ENCODE assay signal across 9 mouse cellular contexts in genomic region chr7:143408615-143409021, GRCm38 (mm10). TPM values are rescaled to one million over a fixed set of nuclear protein-coding genes. Genes with fewer than 3 reads are reported as not detected.
DNase-seq lines count a peak whose midpoint lies in the region; ATAC-seq and TF ChIP-seq lines count a peak whose summit lies in the region.
"Had no signal": no experiment of that assay in that cellular context is flagged by ENCODE, and none has a peak within 500 bp of the region (broad histone marks: within the 10 kb centered on the region; RNA-seq: fewer than 3 reads in every experiment).

No protein-coding gene starts in this region.

- no peak overlapping the region for H3K27ac ChIP-seq in kidney, adult 2 months (ENCODE audit: insufficient read depth, low read depth, low read length)
- H3K27ac ChIP-seq in limb, embryonic 10.5 days, result peak overlapping the region; percentile 78
- peak overlapping the region; percentile 72 for H3K27ac ChIP-seq in stomach, embryonic 15.5 days
- H3K27ac ChIP-seq: neural tube, embryonic 12.5 days had no signal

- no peaks in the 10 kb centered on the region for H3K27me3 ChIP-seq in kidney, adult 2 months (replicated peaks; ENCODE audit: control insufficient read depth, insufficient read depth, low read length)
- H3K27me3 ChIP-seq in limb, embryonic 10.5 days (ENCODE audit: low read depth, poor library complexity, severe bottlenecking), result no peaks in the 10 kb centered on the region
- H3K27me3 ChIP-seq in stomach, embryonic 15.5 days (replicated peaks), result no peaks in the 10 kb centered on the region
- H3K27me3 ChIP-seq: neural tube, embryonic 12.5 days had no signal

- no peak for TF ChIP-seq POLR2A in kidney, adult 2 months (IDR thresholded peaks at IDR 0.05; ENCODE audit: low read depth, low read length)

- no peaks in the 10 kb centered on the region for H3K36me3 ChIP-seq in kidney, adult 2 months (ENCODE audit: control insufficient read depth, insufficient read depth, low read length)
- H3K36me3 ChIP-seq in limb, embryonic 10.5 days, result no peaks in the 10 kb centered on the region
- H3K36me3 ChIP-seq in stomach, embryonic 15.5 days, result no peaks in the 10 kb centered on the region
- H3K36me3 ChIP-seq: neural tube, embryonic 12.5 days had no signal

- intact Hi-C loops in gastrocnemius, postnatal 36 days (cut with DNase I), result no loop called here

- no peak overlapping the region for H3K9ac ChIP-seq in stomach, embryonic 15.5 days
- H3K9ac ChIP-seq: neural tube, embryonic 12.5 days had no signal

- H3K9me3 ChIP-seq in limb, embryonic 10.5 days (replicated peaks), result no peaks in the 10 kb centered on the region
- no peaks in the 10 kb centered on the region for H3K9me3 ChIP-seq in stomach, embryonic 15.5 days
- H3K9me3 ChIP-seq: neural tube, embryonic 12.5 days had no signal

- 68% methylated on average over 13 of the region's 13 CpGs for WGBS in kidney, adult 2 months
- WGBS in limb, embryonic 10.5 days, result 73% methylated on average over 13 of the region's 13 CpGs
- WGBS in stomach, embryonic 15.5 days, result 34% methylated on average over 13 of the region's 13 CpGs

- DNase-seq in kidney, postnatal 10 days, result peak; percentile 29
- DNase-seq in kidney, adult 2 months, result no peak
- peak; percentile 56 to 57 for DNase-seq in gastrocnemius, postnatal 36 days
- no peak for DNase-seq in limb, embryonic 10.5 days (ENCODE audit: low spot score)
- no peak for DNase-seq in layer of hippocampus, adult 18-20 months (ENCODE audit: low spot score in 2 of 2)
- no peak for DNase-seq in right cerebral cortex, postnatal 25 days

- H3K4me3 ChIP-seq in kidney, adult 2 months (ENCODE audit: insufficient read depth, low read depth, low read length), result no peak overlapping the region
- H3K4me3 ChIP-seq in limb, embryonic 10.5 days, result no peak overlapping the region
- H3K4me3 ChIP-seq in stomach, embryonic 15.5 days (replicated peaks), result no peak overlapping the region
- H3K4me3 ChIP-seq: neural tube, embryonic 12.5 days had no signal

- ATAC-seq in stomach, embryonic 15.5 days (ENCODE audit: insufficient read depth, low FRiP score, low read depth), result peak; percentile 61; the same call in 1 of the 2 replicates
- no peak for ATAC-seq in megakaryocyte-erythroid progenitor cell, adult 5-6 weeks (replicated peaks; ENCODE audit: low FRiP score, low TSS enrichment, poor library complexity, severe bottlenecking)

- H3K4me2 ChIP-seq in stomach, embryonic 15.5 days, result no peak overlapping the region
- H3K4me2 ChIP-seq: neural tube, embryonic 12.5 days had no signal

- H3K4me1 ChIP-seq in kidney, adult 2 months (ENCODE audit: control insufficient read depth, insufficient read depth, low read length), result no peaks in the 10 kb centered on the region
- H3K4me1 ChIP-seq in limb, embryonic 10.5 days, result peaks cover 31% of the 10 kb centered on the region
- peaks cover 20% of the 10 kb centered on the region for H3K4me1 ChIP-seq in stomach, embryonic 15.5 days

- no peak for TF ChIP-seq CTCF in kidney, adult 2 months (conservative IDR thresholded peaks at IDR 0.05; ENCODE audit: insufficient read depth, insufficient read length, low read depth, low read length)

RNA-seq across cellular contexts. Expression of gene Cdkn1c, which starts 52.2 kb away (rescaled TPM):
- polyA plus RNA-seq in kidney, adult 2 months (2012; rRNA removed), result 30.8 and 31.0 TPM in 2 replicates
- 10 to 100 TPM; 43.2 to 98.2 TPM for total RNA-seq in gastrocnemius, postnatal 36 days (2021)
- polyA plus RNA-seq in limb, embryonic 10.5 days (2016; fragmentation: Nextera tagmentation; extraction: Ambion mirVana), result 317 and 593 TPM in 2 replicates
- 768 and 804 TPM in 2 replicates for polyA plus RNA-seq in stomach, embryonic 15.5 days (2015; fragmentation: Nextera tagmentation; extraction: Ambion mirVana)
- 1 to 10 TPM; 4.6 to 7.4 TPM for total RNA-seq in layer of hippocampus, adult 18-20 months (2021)
- total RNA-seq in megakaryocyte-erythroid progenitor cell, adult 5-6 weeks (2014; fragmentation: Nextera tagmentation), result 4.3 TPM in 1 of 2 replicates, not detected in the other
- total RNA-seq in megakaryocyte-erythroid progenitor cell, adult 5-6 weeks (2017), result 1.1 and 1.3 TPM in 2 replicates

Comparison
In these comparisons a context has a peak if more than half of its experiments do, and no peak if none do; other contexts are left out.
1. DNase-seq: peak in kidney, postnatal 10 days (single experiment) and gastrocnemius, postnatal 36 days (2 of 2); none in kidney, adult 2 months (single experiment), limb, embryonic 10.5 days (single experiment), layer of hippocampus, adult 18-20 months (0 of 2) and right cerebral cortex, postnatal 25 days (single experiment).
2. RNA of gene Cdkn1c, which starts 52.2 kb away (total RNA-seq): 43.2 to 98.2 TPM in gastrocnemius, postnatal 36 days; 4.6 to 7.4 TPM in layer of hippocampus, adult 18-20 months and 1.1 to 4.3 TPM in megakaryocyte-erythroid progenitor cell, adult 5-6 weeks; every median in the first group is over 4 times any median in the second.